In the genomic region with DNA sequence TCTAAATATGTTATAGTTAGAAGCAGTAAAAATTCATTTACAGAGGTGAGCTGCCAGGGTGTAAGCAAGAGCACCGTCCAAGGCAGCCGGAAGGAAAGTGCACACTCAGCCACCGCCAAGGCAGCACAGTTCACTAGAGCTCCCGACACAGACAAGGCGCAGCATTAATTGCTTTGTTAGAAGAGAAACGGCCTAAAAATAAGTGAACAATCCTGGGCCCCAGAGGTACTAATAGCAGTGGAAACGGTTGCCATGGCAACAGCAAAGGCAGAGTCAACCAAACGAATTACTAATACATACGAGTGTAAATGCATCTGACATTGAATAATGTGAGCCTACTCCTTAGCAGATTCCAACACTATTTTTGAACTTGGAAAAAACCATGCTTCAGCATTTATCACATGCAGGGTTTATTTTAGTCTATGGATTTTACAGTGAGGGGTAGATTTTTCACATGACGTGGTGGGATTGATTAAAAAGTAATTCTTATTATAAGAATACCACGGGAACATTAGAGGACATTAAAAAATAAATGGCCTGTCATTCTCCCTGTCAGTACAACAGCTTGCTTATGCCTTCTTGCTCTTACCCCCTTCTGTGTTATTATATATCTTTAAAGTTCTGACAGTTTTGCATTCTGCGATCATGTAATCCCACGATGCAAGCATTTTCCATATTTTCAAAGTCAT, we compare ENCODE assay signal across 8 mouse cellular contexts.
DNase-seq lines count a peak whose midpoint lies in the region; ATAC-seq lines count a peak whose summit lies in the region.

No protein-coding gene starts in this region.

- peak; percentile 1 for DNase-seq in gastrocnemius, adult 18-20 months (ENCODE audit: low spot score)
- no peak for DNase-seq in gastrocnemius, postnatal 4 days (ENCODE audit: low spot score in 2 of 2)
- peak; percentile 8 to 17 for DNase-seq in frontal cortex, postnatal 25 days (ENCODE audit: low spot score in 2 of 2)
- peak; percentile 76 for DNase-seq in left cerebral cortex, postnatal 14 days (ENCODE audit: low spot score in 2 of 2)
- DNase-seq in right cerebral cortex, postnatal 10 days (ENCODE audit: low spot score in 2 of 2): peak; percentile 86 to 90
- no peak for DNase-seq in gastrocnemius, adult 8-10 months (ENCODE audit: low spot score in 2 of 2)
- no peak for DNase-seq in urinary bladder, postnatal 25 days (ENCODE audit: low spot score)

- intact Hi-C loops in left cerebral cortex, postnatal 14 days (cut with DNase I): no loop called here

- ATAC-seq in megakaryocyte-erythroid progenitor cell, adult 5-6 weeks (replicated peaks; ENCODE audit: low FRiP score, low TSS enrichment, poor library complexity, severe bottlenecking): no peak

Comparison
In these comparisons a context has a peak if more than half of its experiments do, and no peak if none do; other contexts are left out.
1. DNase-seq: peak in gastrocnemius, adult 18-20 months (single experiment), frontal cortex, postnatal 25 days (2 of 2), left cerebral cortex, postnatal 14 days (2 of 2) and right cerebral cortex, postnatal 10 days (2 of 2); none in gastrocnemius, postnatal 4 days (0 of 2), gastrocnemius, adult 8-10 months (0 of 2) and urinary bladder, postnatal 25 days (single experiment).